Mouse (Mus musculus) adrenal gland (tissue): Measurements from ENCODE around the gene Klk15.
"Not testable (repeated sequence)": the region's sequence is repeated elsewhere in the genome, so short reads cannot be mapped to it uniquely, and the experiment has no call there.

Experiments
- intact Hi-C: fragments of 180-260 bp; cut with DNase I; formaldehyde crosslinking; loops from one replicate; pipeline ENCODE4 v1.15.1; 2025

Gene Klk15

GRCm38 (mm10) chr7:43967612-43968011, 34.1 kb downstream of the Klk15 start:
- intact Hi-C loops = no loop called here

DNA sequence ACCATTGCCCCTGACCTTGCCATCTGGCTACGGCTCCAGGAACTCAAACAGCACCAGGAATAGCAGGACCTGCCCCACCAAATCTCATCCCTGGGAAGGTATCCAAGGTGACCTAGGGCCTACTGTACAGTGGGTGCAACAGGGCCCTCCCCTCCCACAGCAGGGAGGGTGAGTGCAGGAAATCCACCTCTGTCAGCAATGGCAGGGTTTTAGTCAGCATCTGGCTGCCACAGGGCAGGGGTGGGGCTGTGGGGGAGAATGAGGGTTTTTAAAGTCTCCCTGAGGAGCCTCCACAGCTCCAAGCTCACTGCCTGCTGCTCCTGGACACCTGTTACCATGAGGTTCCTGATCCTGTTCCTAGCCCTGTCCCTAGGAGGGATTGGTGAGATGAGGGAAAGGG, 42.2 kb downstream of the Klk15 start, which contains the start of gene Klk1b9:
TSS of gene Klk1b9 (plus strand) at position 301 of the 400 bp plus-strand sequence.
- intact Hi-C loops = not testable (repeated sequence)

- intact Hi-C loops = no loop called here
These were observed 52.1 kb downstream of the Klk15 start for GRCm38 (mm10) chr7:43985657-43986056.
